Mouse (Mus musculus) lung, embryonic 14.5 days (tissue): ENCODE results near the gene Lepr. TPM values are rescaled to one million over a fixed set of nuclear protein-coding genes. Genes with fewer than 3 reads are reported as not detected.

Experiments
- ATAC-seq: fragments of 200-750 bp; cut with Nextera tagmentation; 2 replicates; pipeline ENCODE4 v1.8.0; 2017; ENCODE audit warnings: mild to moderate bottlenecking, moderate TSS enrichment, moderate library complexity; ENCODE audit not compliant: insufficient read depth
- DNase-seq: peaks from one replicate; pipeline ENCODE4 v3.0.0-alpha.2; 2015
- H3K27ac ChIP-seq: fragments of 300-500 bp; sonication (generic); 2 replicates; pipeline ENCODE4 v1.5.1; 2014; ENCODE audit warnings: low read depth, mild to moderate bottlenecking, moderate library complexity
- H3K27me3 ChIP-seq: fragments of 300-500 bp; sonication (generic); 2 replicates; pipeline ENCODE4 v1.6.1; 2014; ENCODE audit warnings: low read length, control low read depth; ENCODE audit not compliant: insufficient read depth
- H3K36me3 ChIP-seq: fragments of 300-500 bp; sonication (generic); 2 replicates; pipeline ENCODE4 v1.6.1; 2014; ENCODE audit warnings: control low read depth; ENCODE audit not compliant: insufficient read depth
- H3K4me1 ChIP-seq: fragments of 300-500 bp; sonication (generic); 2 replicates; pipeline ENCODE4 v1.6.1; 2014; ENCODE audit warnings: antibody characterized with exemption, control low read depth; ENCODE audit not compliant: insufficient read depth
- H3K4me2 ChIP-seq: fragments of 300-500 bp; sonication (generic); 2 replicates; pipeline ENCODE4 v1.6.1; 2014; ENCODE audit warnings: mild to moderate bottlenecking
- H3K4me3 ChIP-seq: fragments of 300-500 bp; sonication (generic); 2 replicates; pipeline ENCODE4 v1.5.1; 2014; ENCODE audit warnings: low read depth, low read length
- H3K9ac ChIP-seq: fragments of 300-500 bp; sonication (generic); 2 replicates; pipeline ENCODE4 v1.6.1; 2014
- H3K9me3 ChIP-seq: fragments of 300-500 bp; sonication (generic); 2 replicates; pipeline ENCODE4 v1.6.1; 2016; ENCODE audit warnings: low read depth, low read length, control low read depth
- CTCF ChIP-seq: IDR thresholded peaks from 2 replicates; pipeline ENCODE4 v1.5.1; 2016; ENCODE audit warnings: antibody characterized with exemption, low read depth
- WGBS: fragments of 180-500 bp; shearing (Covaris S2); extraction: QIAGEN DNeasy Blood & Tissue Kit; methylation state at CpG from one replicate; pipeline ENCODE4 v1.1.7; 2014; 5-methylcytosine and 5-hydroxymethylcytosine counted together
- polyA plus RNA-seq: library from polyadenylated mRNA; unstranded; fragments of >200 nt; fragmentation: Nextera tagmentation; extraction: Ambion mirVana; gene quantifications from 2 replicates; pipeline ENCODE4 v1.2.1, GENCODE M21; 2014

The Lepr gene
- polyA plus RNA-seq, result 7.3 and 9.2 TPM in 2 replicates

DNA sequence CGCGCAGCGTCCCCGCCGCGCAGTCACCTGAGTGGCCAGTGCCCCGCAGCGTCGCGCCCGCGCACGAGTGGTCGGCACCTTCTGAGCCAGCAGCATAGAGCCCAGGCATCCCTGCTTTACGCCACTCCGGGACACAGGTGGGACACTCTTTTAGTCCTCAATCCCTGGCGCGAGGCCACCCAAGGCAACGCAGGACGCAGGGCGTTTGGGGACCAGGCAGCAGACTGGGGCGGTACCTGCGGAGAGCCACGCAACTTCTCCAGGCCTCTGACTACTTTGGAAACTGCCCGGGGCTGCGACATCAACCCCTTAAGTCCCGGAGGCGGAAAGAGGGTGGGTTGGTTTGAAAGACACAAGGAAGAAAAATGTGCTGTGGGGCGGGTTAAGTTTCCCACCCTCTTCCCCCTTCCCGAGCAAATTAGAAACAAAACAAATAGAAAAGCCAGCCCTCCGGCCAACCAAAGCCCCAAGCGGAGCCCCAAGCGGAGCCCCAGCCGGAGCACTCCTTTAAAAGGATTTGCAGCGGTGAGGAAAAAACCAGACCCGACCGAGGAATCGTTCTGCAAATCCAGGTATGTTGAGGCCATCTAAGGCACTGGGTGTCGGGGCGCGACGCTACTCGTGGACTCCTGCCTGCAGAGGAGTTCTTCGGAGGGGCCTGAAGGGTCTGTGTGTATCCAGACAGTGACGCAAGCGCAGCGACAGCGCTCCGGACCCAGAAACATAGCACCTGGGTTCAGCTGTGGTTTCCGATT, at the start of gene Lepr:
Lepr (plus strand) TSS at position 38 of the 755 bp plus-strand sequence.
- peaks cover 4% of the 10 kb centered on the region; the same call in 1 of the 2 replicates for H3K27me3 ChIP-seq
- H3K4me2 ChIP-seq, result peak within 1 kb of the TSS; percentile 95
- ATAC-seq (peak; percentile 74), DNase-seq (peak; percentile 59)
- peak within 1 kb of the TSS; percentile 48 for H3K9ac ChIP-seq
- H3K9me3 ChIP-seq, result no peaks in the 10 kb centered on the region
- WGBS, result under 1% methylated on average over 50 of the region's 50 CpGs
- H3K36me3 ChIP-seq, result no peaks in the 10 kb centered on the region
- H3K27ac ChIP-seq, result peak within 1 kb of the TSS; percentile 5; the same call in 1 of the 2 replicates
- peak within 1 kb of the TSS; percentile 47 for H3K4me3 ChIP-seq
- peaks cover 6% of the 10 kb centered on the region; the same call in 1 of the 2 replicates for H3K4me1 ChIP-seq
- no peak for TF ChIP-seq CTCF

GRCm38 (mm10) chr4:101669161-101669560, 48.0 kb upstream of the Lepr start:
- WGBS, result 67% methylated on average over 5 of the region's 5 CpGs
- Histone ChIP-seq H3K4me3 (no peak overlapping the region), H3K27ac (no peak overlapping the region), H3K27me3 (no peaks in the 10 kb centered on the region), H3K9me3 (peaks cover 4% of the 10 kb centered on the region; the same call in 1 of the 2 replicates), H3K4me2 (no peak overlapping the region), H3K36me3 (no peaks in the 10 kb centered on the region), H3K4me1 (no peaks in the 10 kb centered on the region), H3K9ac (no peak overlapping the region)
- no peak for ATAC-seq
- peak; percentile 23 for DNase-seq
- TF ChIP-seq CTCF, result no peak

GRCm38 (mm10) chr4:101669811-101670210, 47.4 kb upstream of the Lepr start:
- Histone ChIP-seq H3K27ac (no peak overlapping the region), H3K9me3 (peaks cover 4% of the 10 kb centered on the region; the same call in 1 of the 2 replicates), H3K4me3 (no peak overlapping the region), H3K36me3 (no peaks in the 10 kb centered on the region), H3K4me1 (no peaks in the 10 kb centered on the region), H3K4me2 (no peak overlapping the region), H3K27me3 (no peaks in the 10 kb centered on the region), H3K9ac (no peak overlapping the region)
- WGBS, result 79% methylated on average over 5 of the region's 5 CpGs
- ATAC-seq (no peak), DNase-seq (no peak)
- TF ChIP-seq CTCF, result no peak

DNA sequence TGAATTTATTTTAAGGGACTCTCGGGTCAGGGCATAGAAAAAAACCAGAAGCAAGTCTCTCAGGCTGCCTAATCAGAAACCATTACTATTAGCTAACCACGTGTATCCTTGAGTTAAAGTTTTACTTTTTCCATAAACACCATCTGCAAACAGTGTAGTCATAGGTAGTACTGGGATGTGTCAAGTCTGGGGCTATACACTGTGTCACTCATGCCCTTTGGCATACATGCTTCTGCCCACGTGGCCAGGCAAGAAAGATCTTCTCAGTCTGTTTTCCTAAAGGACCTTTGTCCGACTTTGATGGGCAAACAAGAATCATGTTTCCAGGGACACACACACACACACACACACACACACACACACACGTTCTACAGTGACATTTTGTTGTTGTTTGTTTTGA, 42.4 kb upstream of the Lepr start:
- no peak overlapping the region for H3K9ac ChIP-seq
- H3K4me2 ChIP-seq, result no peak overlapping the region
- H3K27me3 ChIP-seq, result no peaks in the 10 kb centered on the region
- H3K9me3 ChIP-seq, result no peaks in the 10 kb centered on the region
- ATAC-seq (no peak), DNase-seq (no peak)
- H3K36me3 ChIP-seq, result no peaks in the 10 kb centered on the region
- H3K27ac ChIP-seq, result no peak overlapping the region
- WGBS, result 60% methylated on average over 5 of the region's 5 CpGs
- no peak overlapping the region for H3K4me3 ChIP-seq
- H3K4me1 ChIP-seq, result no peaks in the 10 kb centered on the region
- TF ChIP-seq CTCF, result no peak

DNA sequence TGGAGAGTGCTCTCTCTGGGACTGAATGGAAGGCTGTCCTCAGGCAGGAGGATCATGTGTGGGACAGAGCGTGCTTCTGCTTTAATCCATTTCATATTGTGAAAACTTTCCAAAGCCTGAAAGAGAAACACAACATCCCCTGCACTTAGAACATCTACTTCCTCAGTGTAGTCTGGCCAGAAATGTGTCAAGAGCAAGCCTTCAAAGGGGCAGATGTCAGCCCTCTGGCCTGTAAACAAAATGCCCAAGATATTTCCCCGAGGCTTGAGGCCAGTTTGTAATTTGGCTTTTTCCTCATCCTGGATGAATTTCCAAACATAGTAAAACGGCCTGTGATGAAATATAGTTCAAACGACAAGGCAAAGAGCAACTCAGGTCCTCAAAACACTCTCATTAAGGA, 41.5 kb upstream of the Lepr start:
- 30% methylated on average over 4 of the region's 4 CpGs for WGBS
- Histone ChIP-seq H3K4me2 (no peak overlapping the region), H3K27ac (no peak overlapping the region), H3K9me3 (no peaks in the 10 kb centered on the region), H3K36me3 (no peaks in the 10 kb centered on the region), H3K27me3 (no peaks in the 10 kb centered on the region), H3K9ac (no peak overlapping the region), H3K4me1 (no peaks in the 10 kb centered on the region), H3K4me3 (no peak overlapping the region)
- no peak for TF ChIP-seq CTCF
- DNase-seq (peak; percentile 54), ATAC-seq (no peak)

GRCm38 (mm10) chr4:101682620-101683019, 34.6 kb upstream of the Lepr start:
- Histone ChIP-seq H3K36me3 (no peaks in the 10 kb centered on the region), H3K9ac (no peak overlapping the region), H3K4me2 (no peak overlapping the region), H3K4me1 (no peaks in the 10 kb centered on the region), H3K27ac (no peak overlapping the region), H3K4me3 (no peak overlapping the region), H3K9me3 (no peaks in the 10 kb centered on the region), H3K27me3 (no peaks in the 10 kb centered on the region)
- no peak for DNase-seq
- no peak for ATAC-seq
- 83% methylated on average over 4 of the region's 4 CpGs for WGBS
- TF ChIP-seq CTCF, result no peak

DNA sequence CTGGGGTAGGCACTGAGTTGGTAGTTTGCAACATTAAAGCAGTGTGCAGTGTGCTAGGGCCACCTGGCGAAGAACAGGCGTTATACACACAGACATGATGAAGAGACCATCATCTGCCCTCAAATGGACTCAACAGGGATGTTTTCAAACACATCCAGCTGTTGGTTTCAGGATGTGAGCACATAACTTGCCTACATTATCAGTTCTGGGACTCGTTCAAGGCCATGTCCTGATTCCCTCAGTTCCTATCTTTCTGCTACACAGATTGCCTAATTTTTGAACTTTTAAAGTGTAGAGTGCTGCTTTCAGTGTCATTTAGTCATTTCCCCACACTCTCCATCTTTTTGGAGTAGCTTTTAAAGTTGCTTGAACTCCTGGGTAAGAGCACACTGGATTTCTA, 34.1 kb upstream of the Lepr start:
- Histone ChIP-seq H3K4me3 (no peak overlapping the region), H3K9ac (no peak overlapping the region), H3K27me3 (no peaks in the 10 kb centered on the region), H3K36me3 (no peaks in the 10 kb centered on the region), H3K9me3 (no peaks in the 10 kb centered on the region), H3K4me1 (no peaks in the 10 kb centered on the region), H3K4me2 (no peak overlapping the region), H3K27ac (no peak overlapping the region)
- DNase-seq (no peak), ATAC-seq (no peak)
- WGBS, result 57% methylated on average over 3 of the region's 3 CpGs
- TF ChIP-seq CTCF, result no peak
